Mouse (Mus musculus) fibroblast of lung, adult 2 months (primary cell): ENCODE measurements around the gene Snx5.
A peak's percentile ranks its signal among the peaks of the same experiment; 100 is the strongest.

Source experiments
- DNase-seq: peaks from one replicate; pipeline ENCODE4 v3.0.0-alpha.2; 2011; ENCODE audit warnings: low read depth

The Snx5 gene

DNA sequence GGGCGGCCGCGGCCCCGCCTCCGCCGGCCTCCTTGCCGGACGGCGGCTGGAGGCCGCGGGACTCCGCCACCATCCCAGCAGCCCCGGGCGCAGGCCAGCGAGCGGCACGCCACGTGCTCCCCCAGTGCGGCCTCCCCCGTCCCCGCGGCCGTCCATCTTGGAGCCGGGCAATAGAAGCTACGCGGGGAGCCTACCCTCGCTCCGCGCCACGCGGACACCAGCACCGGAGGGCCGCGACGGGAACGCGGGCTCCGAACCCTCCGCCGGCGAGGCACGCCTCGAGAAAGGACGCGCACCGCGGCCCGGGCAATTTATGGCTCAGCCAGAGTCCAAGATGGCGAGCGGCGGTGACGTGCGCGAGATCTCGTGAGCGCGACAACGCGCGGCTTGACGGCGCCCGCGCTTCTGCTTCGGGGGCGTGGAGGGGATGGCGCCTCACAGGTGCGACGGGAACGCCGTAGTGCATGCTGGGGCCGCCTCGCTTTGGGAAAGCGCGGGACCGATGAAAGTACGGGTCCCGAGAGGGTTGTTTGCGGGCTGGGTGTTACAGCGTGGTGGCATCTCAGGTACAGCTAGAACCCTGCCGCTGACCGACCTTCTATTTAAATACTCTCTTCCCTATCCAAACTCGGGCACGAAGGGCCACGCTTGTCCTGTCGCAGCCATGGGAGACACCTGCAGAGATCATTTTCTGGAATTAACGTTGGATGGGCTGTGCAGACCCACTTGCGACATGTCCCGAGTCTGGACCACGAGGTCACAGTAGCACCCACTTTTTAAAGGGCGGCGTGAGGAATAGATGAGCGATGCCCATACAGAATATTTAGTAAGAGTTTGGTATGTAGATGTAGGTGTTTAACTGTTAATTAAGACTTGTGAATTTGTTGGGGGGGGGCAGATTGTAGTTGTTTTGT lies at the start of gene Snx5, which contains the start of gene Mgme1:
Gene Snx5 (minus strand): TSS at position 400 of the 914 bp plus-strand sequence.
Gene Mgme1 (plus strand): TSS at position 157 of the 914 bp plus-strand sequence.
- peak; percentile 70 for DNase-seq

DNA sequence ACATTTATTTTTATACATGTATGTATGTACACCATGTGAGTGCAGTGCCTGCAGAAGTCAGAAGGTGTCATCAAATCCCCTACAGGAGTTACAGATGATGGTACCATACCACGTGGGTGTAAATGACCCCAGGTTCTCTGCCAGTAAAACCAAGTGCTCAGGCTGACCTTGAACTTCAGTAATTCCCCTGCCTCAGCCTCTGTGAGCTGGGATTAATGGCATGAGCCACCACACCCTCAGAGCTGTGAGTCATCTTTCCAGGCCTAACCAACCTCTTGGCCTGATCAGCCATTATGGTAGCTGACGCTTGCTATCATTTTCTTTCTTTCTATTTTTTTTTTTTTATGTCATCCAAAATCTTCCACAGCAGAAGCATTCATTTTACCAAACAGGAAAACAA lies 40.7 kb upstream of the Snx5 start:
- DNase-seq = no peak

DNA sequence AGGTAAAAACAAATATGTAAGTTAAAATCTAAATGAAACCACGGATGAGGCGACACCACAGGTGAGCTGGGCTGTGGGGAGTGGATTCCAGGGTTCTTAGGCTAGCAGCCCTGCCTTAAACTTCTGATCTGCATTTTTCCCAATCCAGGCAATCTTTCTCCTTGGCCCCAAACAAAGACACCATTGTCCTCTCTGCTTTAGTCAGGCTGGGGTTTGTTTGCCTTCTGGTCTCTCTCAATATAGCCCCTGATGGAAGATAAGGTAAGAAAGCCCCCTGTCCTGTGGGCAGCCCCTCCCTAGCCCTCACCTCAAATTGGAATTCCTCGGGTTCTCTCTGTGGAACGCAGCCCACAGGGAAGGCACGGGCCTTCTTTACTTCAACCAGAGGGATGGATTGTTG lies 39.6 kb upstream of the Snx5 start:
- DNase-seq = peak; percentile 7

DNA sequence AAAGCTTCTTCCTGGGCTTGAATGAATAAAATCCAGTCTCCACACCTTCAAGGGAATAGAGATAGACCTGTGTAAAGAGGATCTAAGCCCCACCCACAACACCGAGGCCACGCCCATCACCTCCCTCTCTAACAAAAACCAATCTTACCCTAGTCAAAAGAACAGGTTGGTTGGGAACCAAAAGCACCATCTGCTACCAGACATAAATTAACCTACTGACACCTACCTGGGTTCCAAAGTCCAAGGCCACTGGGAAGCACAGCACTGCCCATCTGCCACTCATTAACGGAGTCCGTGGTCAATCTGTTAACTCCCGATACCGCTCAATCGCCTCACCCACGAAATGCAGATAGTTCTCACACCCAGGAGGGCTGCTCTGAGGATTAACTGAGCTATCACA lies 37.9 kb upstream of the Snx5 start:
- DNase-seq = no peak

DNA sequence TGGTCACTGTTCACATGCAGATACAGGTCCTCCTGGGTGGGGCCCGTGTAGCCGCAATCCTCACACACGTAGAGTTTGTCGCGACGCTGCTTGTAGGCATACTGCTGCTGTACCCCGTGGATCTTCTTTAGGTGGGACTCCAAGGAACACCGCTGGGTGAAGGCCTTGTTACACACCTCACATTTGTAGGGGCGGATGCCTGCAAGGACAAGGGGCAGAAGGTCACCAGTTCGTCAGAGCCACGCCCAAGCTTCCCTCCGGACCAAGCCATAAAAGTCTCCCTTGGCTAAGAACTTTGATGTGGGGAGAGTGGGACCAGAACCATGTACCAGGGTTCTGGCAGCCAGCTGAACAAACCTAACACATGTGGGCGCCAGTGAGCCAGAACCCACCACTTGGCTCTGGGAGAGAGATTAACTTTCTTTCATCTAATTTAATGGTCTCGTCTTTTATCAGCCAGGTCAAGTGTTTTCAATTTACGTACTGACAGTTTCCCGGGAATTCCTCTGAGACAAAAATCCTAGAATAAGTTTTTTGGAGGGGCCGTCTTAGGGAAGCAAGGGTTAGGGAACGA lies 35.1 kb upstream of the Snx5 start:
- no peak for DNase-seq

DNA sequence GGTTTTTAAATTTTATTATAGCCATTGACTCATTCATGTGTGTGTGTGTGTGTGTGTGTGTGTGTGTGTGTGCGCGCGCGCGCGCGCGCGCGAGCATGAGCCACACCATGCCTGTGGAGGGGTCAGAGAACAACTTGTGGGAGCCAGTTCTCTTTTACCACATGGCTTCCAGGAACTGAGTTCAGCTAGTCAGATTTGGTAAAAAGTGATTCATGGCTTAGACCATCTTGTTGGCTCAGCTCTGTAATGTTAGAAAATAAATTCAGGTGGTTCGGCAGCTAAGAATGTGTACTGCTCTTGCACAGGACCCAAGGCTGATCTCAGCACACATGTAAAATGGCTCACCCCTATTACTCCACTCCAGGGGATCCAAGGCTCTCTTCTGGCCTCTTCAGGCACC lies 30.4 kb upstream of the Snx5 start:
- no peak for DNase-seq

DNA sequence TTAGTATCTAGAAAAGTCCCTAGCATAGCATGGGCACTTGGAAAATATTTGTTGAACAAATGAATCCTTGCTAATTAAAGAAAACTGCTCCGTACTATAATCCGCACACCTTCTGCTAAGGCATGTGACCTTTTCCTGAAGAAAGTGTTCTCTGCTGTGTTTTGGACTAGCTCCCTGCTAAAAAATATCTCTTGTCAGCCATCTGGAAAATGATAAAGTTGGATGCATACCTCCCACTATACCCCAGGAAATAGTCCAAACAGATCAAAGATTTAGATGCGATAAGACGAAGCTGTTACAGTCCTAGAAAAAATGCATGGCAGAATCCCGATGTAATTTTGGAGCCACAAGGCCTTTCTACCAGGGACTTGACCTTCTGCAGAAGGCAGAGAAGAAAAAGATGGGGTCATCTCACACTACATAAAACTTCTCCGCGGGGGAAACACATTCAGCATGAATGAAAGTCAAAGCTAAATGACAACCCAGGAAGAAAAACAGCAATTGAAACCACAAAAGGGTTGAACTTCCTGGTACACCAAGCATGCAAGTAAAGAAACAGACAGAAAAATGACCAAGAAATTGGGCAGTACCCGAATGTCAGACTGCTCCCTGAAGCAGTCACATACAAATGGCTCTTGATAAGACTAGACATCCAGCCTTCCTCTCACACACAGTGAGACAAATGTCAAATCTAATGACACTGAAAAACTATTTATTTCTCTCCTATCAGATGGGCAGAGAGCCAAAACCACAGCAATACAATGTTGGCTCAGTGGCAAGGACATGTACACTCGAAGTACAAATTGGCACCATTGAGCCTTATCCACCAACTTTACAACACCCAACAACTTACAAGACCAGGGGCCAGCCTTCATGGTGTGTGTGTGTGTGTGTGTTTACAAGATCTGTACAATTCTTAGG lies 29.3 kb upstream of the Snx5 start:
- no peak for DNase-seq

DNA sequence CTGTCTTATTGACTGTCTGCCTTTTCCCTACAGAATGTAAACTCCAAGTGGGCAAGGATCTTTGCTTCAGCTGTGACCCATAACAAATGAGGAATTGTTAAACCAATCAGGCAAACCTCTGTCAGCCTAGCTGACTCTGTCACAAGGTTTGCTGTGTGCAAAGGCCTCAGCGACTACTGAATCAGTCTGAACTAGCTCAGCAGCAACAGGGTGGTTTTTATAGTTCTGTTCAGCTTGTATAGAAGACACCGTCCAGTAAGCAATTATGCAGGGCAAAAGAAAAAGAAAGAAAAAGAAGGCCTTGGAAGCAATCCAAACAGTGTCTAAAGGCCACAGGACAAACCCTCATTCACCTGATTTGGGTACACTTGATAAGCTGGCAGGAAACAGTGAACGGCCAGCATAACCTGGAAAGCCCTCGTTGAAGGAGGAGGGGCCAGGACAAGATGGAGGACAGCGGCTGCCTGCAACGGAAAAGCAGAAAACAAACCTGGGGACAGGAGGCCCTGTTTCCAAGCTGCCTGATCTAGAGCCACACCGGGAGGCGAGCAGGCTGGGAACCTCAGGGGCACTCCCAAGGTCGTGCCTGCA lies 24.5 kb upstream of the Snx5 start:
- DNase-seq = no peak

DNA sequence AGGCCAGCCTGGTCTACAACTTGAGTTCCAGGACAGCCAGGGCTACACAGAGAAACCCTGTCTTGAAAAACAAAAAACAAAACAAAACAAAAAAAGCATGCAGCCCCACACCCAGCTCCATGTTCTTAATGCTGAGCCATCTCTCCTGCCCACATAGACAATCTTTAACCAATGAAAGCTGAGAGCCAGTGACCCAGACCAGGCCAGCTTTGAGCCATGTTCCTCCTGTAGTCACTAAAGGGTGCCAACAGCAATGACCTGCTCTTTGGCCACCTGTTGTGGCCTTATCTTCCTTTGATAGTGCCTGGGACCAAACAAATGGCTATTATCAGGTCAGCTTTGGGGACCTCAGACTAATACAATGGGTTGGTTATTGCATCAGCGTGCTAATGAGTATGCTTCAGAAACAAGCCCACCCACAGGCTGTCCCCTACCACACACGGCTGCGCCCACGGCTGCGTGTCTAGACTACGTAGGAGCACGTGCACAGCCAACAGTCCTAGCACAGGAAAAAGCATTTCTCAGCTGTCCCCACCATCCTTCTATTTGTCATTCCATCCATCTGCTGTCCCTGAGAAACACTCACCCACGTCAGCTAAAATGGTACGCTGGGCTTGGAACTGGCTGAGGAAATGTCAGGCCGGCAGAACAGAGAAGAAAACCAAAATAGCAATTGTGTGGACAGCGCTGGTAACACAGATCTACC lies 21.0 kb upstream of the Snx5 start:
- no peak for DNase-seq

DNA sequence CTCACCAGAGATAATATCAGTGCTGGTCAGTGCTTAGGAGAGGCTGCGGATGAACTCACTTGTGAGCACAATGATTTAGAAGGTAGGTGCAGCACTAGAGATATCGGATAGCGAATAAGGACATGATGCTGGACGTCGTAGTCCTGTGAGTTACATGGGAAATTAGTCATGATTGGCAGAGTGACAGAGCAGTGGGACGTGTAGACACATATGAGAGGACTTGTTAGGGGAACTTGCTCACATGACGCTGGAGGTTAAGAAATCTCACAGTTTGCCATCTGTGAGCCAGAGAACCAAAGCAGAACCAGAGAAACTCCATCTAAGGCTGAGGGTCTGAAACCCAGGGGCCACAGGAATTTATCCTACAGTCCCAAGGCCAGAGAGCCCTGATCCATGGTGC lies 19.6 kb upstream of the Snx5 start:
- no peak for DNase-seq

DNA sequence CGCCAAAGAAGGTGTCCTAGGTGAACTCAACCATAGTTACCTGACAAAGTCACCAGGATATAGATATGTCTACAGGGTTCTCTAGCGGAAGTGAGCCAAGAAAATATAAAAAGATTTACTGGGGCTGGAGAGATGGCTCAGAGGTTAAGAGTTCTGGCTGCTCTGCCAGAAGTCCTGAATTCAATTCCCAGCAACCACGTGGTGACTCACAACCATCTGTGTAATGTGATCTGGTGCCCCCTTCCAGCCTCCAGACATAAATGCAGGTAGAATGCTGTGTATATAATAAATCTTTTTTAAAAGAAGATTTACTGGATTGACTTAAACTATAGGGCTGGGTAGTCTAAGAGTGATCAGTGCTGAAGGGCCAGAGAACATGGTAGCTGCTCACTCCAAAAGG lies 10.7 kb upstream of the Snx5 start:
- no peak for DNase-seq

DNA sequence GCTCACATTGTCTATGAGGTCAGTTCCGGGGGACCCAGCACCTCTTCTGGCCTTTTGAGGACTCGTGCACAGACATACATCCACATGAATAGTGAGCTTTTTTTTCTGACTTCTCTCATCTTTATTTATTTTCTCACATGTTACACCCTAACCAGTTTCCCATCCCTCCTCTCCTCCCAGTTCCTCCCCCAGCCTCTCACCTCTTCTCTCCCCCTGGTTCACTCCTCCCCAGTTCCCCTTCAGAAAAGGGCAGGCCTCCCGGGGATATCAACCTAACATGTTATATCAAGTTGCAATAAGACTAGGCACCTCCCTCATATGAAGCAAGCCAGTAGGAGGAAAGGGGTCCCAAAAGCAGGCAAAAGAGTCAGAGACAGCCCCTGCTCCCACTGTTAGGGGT lies 9.9 kb upstream of the Snx5 start:
- no peak for DNase-seq

DNA sequence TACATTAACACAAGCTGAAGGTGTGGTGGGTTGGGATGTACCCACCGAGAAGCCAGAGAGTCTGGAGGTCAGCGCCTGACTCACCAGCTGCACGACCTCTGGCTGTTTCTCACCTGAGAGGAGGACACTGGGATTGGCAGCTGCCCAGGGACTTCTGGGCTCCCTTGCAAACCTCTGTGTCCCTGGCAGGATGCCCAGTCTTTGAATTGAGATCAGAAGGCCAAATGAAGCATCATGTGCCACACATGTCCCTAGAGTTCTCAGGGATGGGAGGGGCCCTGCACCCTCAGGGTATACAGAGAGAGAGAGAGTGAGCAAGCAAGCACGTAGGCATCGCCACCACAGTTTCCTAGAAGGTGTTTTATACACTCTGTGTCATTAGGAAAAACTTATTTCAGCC lies 9.0 kb upstream of the Snx5 start:
- DNase-seq = no peak

DNA sequence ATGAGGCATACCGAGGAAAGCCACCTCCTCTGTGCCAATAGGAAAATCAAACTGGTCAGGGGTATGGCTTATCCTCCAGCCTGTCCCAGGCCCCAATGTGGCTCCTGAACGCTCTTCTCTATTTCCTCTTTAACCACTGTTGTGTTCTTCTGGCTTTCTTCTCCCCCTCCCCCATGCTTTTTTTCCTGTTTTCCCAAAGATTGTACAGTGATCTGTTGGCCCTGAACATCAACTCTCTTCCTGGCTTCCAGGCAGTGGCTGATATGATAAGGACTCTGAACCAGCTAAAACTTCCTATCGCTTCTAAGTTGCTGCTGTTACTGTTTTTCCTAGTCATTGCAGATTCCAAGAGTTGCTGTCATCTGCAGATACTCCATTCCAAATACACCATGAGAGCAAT lies 6.2 kb upstream of the Snx5 start:
- no peak for DNase-seq

DNA sequence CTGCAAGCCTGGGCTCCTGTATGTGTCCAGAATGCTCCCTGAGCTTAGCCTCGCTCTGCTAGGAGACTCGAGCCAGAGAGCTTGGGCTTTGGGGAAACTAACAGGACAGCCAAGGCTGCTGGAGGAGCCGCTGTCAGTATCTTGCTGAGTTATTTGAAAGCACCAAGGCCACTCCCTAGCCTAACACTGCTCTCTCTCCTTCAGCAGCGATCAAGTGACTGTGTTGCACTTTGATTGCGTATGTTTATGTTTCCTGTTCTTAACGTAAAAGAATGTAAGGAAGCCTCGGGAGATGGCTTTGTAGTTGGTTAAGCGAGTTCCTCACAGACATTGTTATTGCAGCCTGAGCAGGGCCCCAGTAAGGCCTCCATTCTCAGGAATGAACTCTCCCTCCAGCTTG lies 4.0 kb upstream of the Snx5 start:
- no peak for DNase-seq

DNA sequence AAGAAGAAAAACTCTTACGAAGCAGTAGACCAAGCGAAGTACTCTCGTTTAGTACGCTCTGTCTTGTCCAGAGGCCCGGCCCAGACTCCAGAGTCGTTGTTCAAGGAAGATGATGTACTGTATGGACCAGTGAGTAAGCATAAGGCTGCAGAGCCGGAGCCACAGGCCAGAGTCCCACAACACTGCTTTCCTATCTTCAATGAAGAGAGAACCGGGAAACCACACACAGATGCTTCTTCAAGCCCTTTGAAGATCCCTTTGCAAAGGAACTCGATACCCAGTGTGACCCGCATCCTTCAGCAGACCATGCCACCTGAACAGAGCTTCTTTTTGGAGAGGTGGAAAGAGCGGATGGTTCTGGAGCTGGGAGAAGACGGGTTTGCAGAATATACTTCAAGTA lies 1.4 kb upstream of the Snx5 start:
- DNase-seq = no peak

DNA sequence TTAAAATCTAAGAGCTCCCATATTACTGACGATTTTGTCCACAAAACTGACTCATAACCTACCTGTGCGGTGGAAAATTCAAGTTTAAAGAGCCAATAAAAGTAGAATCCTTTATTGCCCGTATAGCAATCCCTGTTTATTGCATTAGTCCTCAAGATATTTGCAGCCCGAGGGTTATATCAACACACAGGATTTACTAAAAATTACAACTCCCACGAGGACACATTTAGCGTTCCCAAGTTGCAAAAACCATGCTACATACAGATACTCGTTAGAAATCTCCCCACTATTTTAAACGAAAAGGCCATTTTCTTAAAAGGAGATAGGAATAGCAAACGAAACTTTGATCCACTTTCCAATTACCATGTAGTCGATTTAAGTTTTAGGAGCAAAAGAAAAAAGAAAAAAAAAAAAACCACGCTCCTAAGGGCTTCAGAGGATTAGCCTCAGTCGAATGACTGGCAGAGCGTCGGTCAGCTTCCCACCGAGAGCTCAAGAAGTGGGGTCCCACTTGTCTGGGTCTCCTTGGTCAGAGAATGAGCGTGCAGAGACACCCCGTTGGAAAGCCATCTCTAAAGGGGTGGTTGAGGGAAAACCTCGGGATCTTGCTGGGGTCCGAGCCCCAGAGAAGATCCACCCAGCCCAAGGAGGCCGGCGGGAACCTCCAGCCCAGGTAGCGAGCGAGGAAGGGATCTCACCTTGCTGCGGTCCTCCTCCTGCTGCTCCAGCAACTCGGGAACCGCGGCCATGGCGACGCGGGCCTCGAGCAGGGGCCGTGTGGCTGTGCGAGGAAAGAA lies 829 bp downstream of the Snx5 start:
- DNase-seq = no peak

DNA sequence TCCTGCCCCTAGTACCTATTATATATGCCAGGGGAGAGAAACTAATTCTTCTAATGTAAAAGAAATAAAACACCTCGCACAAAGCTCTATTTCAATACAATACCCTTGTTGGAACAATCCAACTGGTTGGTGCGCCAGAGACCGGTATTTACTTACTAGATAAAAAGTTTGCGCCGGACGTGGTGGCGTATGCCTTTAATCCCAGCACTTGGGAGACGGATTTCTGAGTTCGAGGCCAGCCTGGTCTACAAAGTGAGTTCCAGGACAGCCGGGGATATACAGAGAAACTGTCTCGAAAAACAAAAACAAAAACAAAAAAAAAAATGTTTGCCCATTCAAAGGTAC lies 1.4 kb downstream of the Snx5 start:
- no peak for DNase-seq

DNA sequence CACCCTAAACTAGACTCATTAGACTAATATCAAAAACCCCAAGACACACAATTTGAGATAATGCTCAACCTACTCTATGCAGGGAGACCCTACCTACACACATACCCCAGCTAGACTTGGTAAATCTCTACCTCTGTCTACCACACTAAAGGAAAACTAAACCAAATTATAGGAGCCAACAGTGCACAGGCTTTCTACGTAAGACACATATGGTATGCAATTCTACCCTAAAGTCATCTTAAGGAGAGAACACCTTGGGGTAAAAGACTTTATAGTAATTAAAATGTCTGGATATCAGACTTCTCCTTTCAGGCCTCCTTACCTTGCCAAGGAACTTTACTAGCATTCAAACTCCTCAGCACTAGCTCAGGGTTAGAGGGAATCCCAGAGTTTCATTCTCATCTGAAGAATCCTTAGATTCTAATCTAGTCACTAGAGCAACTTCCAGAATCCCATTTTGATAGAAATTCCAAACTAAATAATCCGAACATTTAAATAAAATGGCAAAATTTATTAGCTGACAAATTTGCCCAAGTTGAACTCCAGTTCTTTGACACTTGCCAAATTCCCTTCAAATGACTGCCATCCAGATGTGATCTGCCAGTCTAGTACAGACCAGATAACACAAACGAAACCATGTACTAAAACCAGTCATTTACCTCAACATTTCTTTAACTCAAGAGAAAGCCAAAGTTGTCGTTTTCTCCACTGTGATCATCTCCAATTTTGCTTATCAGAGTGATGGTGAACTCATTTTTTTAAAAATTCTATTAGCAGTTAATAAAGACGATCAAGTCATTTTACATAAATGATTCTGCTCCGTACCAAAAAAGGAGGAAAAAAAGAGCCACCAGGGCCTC lies 2.0 kb downstream of the Snx5 start:
- DNase-seq = no peak

DNA sequence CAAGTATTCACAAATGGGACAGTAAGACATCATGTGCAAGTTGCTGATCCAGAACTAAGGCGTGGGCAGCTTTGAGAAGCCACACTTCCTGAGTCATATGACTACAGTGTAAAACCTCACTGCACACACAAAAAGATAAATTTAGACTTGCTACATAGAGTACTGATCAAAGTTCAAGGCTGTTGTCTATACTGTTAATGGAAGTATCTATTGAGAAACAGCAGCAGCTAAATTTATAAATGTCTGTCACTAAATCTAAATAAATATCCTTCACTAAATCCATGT lies 3.0 kb downstream of the Snx5 start:
- no peak for DNase-seq
